Mouse (Mus musculus) embryo, embryonic 10 days (tissue): ENCODE measurements around the gene Foxa3.
"Not testable (repeated sequence)": the region's sequence is repeated elsewhere in the genome, so short reads cannot be mapped to it uniquely, and the experiment has no call there.

Experiments
- DNase-seq: peaks from one replicate; pipeline ENCODE4 v3.0.0-alpha.2; 2015; ENCODE audit warnings: low spot score

Foxa3 gene

DNA sequence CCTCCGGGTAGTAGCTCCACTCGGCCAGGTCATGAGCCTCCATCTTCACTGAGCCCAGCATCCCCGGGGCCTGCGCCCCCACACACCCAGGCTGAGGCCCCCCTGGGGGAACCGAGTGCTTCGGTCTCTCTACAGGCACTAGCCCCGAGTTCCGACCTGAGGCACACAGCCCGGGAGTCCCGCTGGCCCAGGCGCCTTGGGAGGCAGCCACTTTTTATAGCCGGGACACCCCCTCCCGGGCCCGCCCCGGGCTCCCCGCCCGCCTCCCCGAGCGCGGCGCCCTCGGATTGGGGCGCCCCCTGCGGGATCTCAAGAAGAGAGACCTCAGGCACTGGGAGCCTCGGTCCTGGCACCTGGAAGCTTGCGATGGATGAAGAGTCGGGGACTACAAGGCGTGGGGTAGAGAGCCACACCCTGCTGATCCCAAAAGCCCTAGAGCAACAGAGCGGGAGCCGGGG, at the start of gene Foxa3:
TSS of gene Foxa3 (minus strand) at position 182 of the 458 bp plus-strand sequence.
- DNase-seq = no peak

DNA sequence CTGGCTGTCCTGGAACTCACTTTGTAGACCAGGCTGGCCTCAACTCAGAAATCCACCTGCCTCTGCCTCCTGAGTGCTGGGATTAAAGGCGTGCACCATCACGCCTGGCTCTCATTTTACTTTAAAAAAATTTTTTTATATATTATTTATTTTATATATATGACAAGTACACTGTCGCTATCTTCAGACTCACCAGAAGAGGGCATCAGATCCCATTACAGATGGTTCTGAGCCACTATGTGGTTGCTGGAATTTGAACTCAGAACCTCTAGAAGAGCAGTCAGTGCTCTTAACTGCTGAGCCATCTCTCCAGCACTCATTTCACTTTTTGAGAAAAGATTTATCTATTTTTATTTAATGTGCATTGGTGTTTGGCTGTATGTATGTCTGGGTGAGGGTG, 47.7 kb upstream of the Foxa3 start:
- not testable (repeated sequence) for DNase-seq

DNA sequence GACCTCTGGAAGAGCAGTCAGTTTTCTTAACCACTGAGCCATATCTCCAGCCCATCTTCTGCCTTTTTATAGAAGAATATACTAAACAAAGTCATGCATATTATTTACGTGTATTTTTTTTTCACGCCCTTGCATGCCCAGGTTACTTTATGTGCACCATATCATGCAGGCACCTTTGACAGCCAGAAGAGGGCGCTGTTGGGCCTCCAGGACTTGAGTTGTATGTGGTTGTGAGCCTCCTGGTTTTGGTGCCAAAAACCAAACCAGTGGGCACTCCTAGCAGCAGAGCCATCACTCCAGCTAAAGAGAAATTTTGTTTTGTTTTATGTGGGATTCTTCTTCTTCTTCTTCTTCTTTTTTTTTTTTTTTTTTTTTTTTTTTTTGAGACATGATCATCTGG, 46.2 kb upstream of the Foxa3 start:
- DNase-seq = no peak

DNA sequence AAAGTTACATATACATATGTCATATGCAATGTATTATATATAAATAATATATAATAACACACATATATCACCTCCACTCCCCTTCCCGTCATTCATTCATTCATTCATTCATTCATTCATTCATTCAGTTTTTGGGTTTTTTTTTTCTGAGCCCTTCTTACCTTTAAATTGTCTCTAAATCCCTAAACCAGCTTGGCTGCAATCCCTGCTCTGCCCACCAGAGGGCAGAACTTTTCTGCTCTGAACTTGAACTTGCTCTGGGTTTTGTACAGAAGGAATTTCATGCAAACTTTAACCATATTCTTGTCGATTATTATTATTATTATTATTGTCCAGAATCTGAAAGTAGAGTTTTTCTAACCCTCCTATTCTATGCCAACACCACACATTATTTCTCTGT, 45.4 kb upstream of the Foxa3 start:
- DNase-seq = peak; percentile 62

DNA sequence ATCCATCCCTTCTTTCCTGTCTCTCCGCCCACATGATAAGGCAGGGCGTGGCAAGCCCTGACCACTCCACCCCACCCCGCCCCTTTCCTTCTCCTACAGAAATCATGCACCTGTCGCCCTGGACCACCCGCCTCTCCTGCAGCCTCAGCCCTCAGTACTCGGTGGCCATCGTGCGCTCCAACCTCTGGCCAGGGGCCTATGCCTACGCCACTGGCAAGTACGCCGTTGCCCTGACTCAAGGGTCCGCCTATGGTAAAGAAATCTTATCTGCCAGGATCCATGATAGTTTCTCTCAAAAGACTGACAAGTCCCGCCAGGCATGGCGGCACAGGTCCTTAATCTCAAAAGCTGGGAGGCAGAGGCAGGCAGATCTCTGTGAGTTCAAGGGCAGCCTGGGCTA, 44.6 kb upstream of the Foxa3 start:
- no peak for DNase-seq

DNA sequence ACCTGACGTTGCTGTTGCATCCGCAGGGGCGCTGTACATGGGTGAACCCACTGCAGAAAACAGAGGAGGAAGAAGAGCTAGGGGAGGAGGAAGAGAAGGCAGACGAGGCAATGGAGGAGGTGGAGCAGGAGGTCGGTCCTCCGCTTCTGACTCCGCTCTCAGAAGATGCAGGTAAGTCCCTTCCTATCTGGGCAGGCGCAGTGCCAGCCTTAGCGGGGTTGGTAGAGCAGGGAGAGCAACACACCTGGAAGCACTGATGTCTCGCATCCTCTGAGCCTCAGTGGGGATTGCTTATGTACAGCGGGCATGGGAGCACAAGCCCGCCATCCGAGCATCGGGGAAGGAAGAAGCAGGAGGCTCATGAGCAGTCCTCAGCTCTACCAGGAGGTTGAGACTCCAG, 43.7 kb upstream of the Foxa3 start:
- no peak for DNase-seq

DNA sequence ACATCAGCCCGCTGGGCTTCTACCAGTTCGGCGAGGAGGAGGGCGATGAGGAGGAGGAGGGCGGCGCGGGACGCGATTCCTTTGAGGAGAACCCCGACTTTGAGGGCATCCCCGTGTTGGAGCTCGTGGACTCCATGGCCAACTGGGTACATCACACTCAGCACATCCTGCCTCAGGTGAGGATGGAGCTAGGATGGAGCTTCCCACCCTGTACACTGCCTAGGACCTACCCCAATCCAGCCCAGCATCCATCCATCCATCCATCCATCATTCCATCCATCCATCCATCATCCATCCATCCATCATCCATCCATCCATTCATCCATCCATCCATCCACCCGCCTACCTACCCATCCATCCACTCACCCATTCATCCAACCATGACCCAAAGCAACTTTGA, 42.6 kb upstream of the Foxa3 start:
- no peak for DNase-seq

DNA sequence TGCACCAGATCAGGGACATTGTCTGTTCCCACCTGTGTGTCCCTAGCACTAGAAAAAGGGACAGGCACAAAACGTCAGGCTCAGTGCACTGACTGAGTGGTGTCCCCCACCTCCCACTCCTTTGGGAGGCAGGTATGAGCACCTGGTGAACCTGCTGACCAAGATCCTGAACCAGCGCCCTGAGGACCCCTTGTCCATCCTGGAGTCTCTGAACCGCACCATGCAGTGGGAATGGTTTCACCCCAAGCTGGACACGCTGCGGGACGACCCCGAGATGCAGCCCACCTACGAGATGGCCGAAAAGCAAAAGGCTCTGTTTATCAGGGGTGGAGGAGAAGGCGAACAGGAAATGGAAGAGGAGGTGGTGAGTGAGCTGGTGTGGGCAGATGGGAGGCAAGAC, 34.1 kb upstream of the Foxa3 start:
- DNase-seq = no peak

DNA sequence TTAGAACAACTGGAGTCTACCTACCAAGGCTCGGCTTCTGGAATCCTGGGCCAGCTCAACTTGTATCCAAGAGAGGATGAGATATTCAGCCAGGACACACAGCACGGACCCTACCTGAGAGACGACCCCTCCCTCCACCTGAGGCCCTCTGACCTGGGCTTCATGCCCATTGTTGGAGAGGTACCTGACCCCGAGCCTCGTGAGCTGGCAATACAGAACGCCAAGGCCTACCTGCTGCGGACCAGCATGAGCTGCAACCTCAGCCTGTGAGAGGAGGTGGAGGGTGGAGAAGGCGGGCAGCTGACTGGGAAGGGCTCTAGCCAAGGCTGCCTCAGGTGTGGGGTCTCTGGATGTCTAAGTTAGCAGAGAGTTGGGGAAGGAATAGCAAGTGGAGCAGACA, 31.8 kb upstream of the Foxa3 start:
- DNase-seq = no peak

DNA sequence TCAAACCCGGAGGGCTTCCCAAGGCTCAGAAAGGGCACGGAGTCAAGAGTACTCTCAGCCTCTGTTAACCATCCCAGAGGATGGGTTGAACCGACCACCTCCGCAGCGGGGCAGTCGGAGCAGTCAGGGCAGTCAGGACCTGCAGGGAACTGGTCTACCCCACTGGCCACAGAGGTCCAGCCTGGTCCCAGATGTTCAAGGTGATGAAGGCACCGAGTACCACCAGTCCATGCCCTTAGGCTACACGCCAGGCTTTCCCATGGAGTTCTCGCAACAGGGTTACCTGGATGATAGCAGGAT, 31.4 kb upstream of the Foxa3 start:
- no peak for DNase-seq

DNA sequence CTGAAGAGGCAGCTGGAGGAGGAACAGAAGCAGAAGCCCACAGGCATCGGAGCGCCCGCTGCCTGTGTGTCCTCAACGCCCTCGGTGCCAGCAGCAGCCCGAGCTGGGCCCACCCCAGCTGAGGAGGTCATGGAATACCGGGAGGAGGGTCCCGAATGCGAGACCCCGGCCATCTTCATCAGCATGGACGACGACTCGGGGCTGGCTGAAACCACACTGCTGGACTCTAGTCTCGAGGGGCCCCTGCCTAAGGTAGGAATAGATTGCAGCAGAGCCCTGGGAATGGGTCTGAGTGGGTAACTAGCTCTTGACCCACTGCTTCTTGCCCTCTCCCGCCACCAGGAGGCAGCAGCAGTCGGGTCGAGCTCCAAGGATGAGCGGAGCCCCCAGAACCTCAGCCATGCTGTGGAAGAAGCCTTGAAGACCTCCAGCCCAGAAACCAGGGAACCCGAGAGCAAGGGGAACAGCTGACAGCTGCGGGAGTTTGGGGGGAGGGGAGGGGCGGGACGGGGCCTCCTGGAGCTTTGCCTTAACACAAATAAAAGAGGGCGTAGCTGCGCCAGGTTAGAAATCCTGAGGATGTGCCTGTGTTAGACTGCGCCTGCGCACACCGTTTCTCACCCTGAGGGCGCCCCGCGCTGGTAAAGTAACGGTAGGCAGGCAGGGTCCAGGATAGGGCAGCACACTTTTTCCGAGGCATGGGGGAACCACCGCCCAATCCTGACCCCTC, 30.9 kb upstream of the Foxa3 start, which contains the start of gene Rsph6a:
TSS of gene Rsph6a (plus strand) at position 644 of the 730 bp plus-strand sequence.
- peak; percentile 86 for DNase-seq

DNA sequence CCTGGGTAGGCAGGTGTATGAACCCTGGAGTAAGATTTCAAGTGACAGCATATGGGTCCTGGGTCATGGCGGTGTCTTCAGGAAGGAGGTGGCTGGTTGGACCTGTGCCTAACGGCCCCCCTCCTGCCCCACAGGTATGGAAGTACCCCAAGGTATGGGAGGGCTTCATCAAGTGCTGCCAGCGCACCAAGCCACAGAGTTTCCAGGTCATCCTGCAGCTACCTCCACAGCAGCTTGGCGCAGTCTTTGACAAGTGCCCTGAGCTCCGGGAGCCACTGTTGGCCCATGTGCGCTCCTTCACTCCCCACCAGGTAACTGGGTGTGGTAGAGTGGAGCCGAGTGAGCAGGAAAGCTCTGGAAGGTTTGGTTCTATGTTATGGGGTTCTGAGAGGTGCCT, 29.8 kb upstream of the Foxa3 start:
- DNase-seq = no peak

DNA sequence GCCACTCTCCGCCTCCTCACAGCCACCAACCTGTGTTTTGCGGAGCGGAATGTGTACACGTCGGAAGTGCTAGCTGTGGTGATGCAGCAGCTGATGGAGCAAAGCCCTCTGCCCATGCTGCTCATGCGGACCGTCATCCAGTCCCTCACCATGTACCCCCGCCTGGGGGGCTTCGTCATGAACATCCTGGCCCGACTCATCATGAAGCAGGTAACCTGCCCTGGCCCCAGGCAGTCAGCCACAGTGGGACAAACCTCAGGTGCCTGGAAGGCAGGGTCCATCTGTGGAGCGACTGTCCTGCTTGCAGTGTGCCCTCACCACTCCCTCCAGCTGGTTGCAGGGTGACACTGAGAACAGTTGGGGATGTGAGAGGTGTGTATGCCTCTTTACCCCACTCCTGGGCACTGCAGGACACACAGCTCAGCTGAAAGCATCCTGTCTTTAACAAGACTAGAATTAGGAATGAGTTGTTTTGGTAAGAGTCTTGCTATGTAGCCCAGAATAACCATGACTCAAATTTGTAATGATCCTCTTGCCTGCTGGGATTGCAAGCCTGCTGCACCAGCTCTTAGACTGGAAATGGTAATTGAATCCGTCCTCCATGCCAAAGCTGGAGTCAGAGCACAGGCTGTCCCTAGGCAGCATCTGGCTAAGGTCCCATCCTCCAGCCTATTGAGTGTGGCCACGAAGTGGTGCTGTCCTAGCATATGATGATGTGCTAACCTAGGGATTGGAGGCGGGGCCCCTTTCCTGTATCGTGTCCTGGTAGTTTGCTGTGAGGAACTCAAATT, 29.2 kb upstream of the Foxa3 start:
- DNase-seq = no peak

DNA sequence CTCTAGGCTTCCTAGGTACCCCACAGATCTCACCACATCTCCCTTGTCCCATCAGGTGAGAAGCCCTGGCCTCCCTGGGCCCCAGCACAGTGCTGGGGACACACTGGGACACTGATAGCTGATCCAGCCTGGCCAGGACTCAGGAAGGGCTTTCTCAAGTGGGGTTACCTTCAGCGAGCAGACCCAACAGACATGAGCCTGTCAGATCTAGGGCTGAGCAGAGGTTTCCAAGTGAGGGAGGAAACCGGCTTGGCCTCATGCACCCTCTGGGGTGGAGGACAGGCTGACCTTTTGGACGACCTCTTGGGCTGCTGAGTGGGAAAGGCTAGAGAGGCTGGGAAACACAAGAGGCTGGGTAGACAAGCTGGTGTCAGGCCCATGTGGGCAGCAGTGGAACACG, 27.8 kb upstream of the Foxa3 start:
- DNase-seq = no peak

DNA sequence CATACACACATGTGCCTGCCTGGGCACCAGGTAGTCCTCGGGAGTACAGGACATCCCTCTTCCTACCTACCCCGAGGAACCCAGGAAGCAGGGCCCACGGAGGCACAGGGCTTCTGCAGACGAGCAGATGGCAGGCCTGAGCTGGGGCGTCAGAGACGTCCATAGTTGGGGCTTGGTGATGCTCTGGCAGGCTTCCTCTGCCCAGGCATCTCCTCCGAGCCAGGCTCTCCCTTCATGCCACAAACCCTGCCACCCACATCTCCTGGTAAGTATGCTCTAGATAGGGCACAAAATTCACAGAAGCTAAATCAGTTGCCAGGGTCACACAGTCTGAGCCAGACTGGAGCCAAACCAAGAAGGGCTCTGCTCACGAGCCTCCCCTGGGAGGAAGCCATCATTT, 26.8 kb upstream of the Foxa3 start:
- DNase-seq = no peak

DNA sequence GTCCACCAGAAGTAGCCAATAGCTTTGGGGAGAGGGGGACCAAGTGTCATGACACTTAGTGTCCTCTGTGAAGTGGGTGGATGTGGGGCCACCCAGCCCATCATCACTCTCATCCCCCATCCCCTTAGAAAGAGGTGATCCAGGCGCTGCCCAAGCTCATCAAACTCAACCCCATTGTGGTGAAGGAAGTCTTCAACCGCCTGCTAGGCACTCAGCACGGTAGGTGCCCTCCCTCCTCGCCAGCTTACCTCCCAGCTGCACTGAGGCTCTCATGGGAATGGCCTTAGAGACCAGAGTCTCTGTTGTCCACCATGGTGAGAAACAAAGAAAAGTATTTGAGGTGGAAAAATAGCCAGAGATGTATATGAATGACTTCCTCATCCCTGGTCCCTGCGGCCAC, 25.9 kb upstream of the Foxa3 start:
- no peak for DNase-seq

DNA sequence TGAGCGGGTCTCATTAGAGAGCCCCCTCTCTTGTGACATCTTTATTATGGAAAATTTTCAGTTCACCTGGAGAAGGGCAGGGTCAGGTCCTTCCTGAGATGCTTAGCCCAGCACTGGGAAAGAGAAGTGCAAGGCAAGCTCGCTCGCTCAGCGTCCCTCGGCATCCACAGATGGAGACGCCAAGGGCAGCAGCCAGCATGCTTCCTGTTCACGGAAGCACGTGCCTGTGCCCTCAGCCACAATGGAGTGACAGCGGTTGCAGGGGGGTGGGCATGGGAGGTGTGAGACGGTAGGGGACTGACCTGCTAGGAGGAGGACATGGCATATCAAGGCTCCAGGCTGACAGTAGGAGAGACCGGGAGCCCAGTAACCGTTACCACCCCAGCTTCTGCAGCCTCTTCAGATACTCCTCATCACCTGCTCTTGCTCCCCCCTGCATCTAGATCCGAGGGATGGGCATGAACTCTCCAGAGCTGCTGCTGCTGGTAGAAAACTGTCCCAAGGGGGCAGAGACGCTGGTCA, 24.7 kb upstream of the Foxa3 start:
- DNase-seq = no peak

DNA sequence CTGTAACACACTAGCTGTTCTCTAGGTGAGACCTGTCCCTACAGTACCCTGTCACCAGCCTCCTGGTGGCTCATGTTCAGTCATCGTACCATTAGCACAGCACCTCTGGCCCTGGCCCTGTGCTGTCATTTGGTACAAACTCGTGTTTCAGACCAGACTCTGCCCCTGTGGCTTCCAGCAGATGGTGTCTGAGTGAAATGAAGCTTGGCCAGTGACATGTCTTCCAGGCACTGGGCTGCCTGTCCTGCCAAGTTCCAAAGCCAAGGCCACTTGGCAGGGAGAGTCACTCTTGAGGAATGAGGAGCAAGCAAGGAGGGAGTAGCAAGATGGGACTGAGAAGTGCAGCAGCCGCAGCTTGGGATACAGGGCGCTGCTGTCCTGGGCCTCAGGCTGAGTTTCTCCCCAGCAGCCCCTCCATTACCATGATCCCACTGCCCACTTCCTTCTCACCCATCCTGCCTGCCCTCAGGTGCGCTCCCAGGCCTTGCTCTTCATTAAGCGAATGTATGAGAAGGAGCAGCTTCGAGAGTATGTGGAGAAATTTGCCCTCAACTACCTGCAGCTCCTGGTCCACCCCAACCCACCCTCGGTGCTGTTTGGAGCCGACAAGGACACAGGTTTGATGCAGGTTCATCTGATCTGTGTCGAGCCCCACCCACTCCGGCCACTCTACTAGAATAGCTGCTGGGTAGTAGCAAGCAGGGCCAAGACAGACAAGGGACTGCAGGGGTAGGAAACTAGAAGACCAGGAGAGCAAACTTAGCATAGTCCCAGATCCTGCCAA, 23.1 kb upstream of the Foxa3 start:
- DNase-seq = no peak

DNA sequence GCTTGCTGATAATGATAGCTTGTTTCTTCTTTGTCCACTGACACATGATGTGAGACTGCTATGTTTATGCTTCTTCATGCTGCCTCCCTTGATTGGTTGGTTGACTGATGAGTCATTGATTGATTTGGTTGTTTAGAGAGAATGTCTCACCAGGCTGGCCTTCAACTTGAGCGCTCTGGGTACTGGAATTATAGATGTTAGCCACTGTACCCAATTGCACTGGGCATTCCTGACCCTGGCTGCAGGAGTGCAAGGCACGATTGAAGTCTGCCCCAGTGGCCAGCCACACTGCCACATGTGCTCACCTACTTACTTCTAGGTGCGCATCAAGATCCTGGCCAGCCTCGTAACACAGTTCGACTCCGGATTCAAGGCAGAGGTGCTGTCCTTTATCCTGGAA, 21.3 kb upstream of the Foxa3 start:
- DNase-seq = no peak

DNA sequence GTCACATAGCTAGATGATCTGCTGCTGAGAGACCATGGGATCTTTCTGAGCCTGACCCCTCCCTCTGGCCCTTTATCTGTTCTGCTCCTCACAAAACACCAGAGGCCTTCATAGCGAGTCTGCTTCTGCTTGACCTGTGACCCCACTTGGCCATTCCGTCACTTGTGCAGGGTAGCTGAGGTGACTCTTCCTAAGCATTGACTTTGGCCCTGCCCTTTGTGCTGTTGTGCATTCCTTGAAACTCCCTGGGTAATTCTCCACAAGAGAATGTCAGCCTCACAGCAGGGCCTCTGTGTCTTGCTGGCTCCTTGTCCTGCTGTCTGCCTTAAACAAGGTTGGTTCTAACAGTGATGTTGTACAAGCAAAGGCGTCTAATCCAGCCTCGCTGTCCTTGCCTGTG, 8.3 kb upstream of the Foxa3 start:
- DNase-seq = peak; percentile 48

DNA sequence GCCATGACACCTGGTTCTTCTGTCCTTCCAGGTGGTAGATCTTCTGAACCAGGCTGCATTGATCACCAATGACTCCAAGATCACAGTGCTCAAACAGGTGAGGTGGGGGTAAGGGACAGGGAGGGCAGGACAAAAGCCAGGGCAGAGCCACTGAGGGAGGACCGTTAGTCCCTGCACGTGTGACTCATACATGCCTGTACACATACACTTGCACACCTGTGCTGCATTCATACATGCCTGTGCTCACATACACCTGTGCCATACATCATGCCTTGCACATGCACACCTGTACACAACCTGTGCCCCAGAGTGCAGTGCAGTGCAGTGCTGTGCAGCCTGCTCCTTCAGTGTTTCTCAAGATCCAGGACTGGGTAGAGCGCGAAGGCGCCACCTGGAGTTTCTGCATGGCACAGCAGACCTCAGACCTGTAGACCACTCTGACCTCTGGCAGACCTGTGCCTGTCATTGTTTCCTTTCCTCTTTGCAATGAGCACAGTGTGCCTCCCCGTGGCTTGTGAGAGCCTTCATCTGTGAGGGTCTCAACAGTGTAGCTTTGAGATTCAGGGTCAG, 5.8 kb upstream of the Foxa3 start:
- DNase-seq = peak; percentile 73

DNA sequence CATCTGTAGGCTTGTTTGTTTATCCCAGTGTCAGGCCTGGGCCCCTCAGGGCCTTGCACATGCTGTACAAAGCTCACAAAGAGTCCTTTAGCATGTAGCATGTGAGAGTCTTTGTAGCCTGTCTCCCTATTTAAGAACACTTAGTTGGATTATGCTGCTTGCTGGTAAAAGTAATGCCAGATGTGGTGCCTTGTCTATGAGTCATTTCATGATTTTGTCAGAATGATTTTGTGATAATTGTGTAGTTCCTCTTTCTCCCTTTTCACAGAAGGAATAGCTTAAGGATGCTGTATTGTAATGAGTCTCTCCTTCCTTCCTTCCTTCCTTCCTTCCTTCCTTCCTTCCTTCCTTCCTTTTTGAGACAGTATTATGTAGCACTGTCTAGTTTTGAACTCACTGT, 4.7 kb upstream of the Foxa3 start:
- no peak for DNase-seq
